Mouse (Mus musculus) kidney, adult 2 months (tissue): ENCODE results near the gene Ino80d. TPM values are rescaled to one million over a fixed set of nuclear protein-coding genes. Genes with fewer than 3 reads are reported as not detected.

ENCODE experiments used
- DNase-seq: peaks from one replicate; pipeline ENCODE4 v3.0.0; 2021
- H3K27ac ChIP-seq: fragments of 200-500 bp; 2 replicates; pipeline ENCODE4 v1.5.1; 2012; ENCODE audit warnings: low read depth, low read length, control low read depth, inconsistent platforms; ENCODE audit not compliant: insufficient read depth
- H3K27me3 ChIP-seq: fragments of 200-500 bp; replicated peaks from 2 replicates; pipeline ENCODE4 v1.6.1; 2012; ENCODE audit warnings: mild to moderate bottlenecking, moderate library complexity, low read length, inconsistent platforms; ENCODE audit not compliant: control insufficient read depth, insufficient read depth
- H3K36me3 ChIP-seq: fragments of 200-500 bp; 2 replicates; pipeline ENCODE4 v1.6.1; 2012; ENCODE audit warnings: mild to moderate bottlenecking, moderate library complexity, low read length, inconsistent platforms; ENCODE audit not compliant: control insufficient read depth, insufficient read depth
- H3K4me1 ChIP-seq: fragments of 200-500 bp; 2 replicates; pipeline ENCODE4 v1.6.1; 2011; ENCODE audit warnings: low read length; ENCODE audit not compliant: control insufficient read depth, insufficient read depth
- H3K4me3 ChIP-seq: fragments of 200-500 bp; 2 replicates; pipeline ENCODE4 v1.5.1; 2011; ENCODE audit warnings: mild to moderate bottlenecking, low read depth, low read length, control low read depth; ENCODE audit not compliant: insufficient read depth
- CTCF ChIP-seq: fragments of 200-500 bp; conservative IDR thresholded peaks from 2 replicates; pipeline ENCODE4 v1.5.1; 2011; ENCODE audit warnings: low read depth, mild to moderate bottlenecking, control low read depth, low read length, moderate library complexity, mixed read lengths; ENCODE audit not compliant: insufficient read depth, insufficient read length
- POLR2A ChIP-seq: fragments of 200-500 bp; IDR thresholded peaks from one replicate; pipeline ENCODE4 v1.6.1; 2011; ENCODE audit warnings: low read depth, low read length, control low read depth
- WGBS: fragments of 180-500 bp; shearing (Covaris S2); methylation state at CpG from one replicate; pipeline ENCODE4 v1.1.7; 2018; 5-methylcytosine and 5-hydroxymethylcytosine counted together
- polyA plus RNA-seq: library from polyadenylated mRNA; depleted of rRNA; stranded (reverse); fragments of >200 nt; gene quantifications from 2 replicates; pipeline ENCODE4 v1.2.3, GENCODE M21; 2012

The Ino80d gene
- polyA plus RNA-seq, 1 experiment: 8.1 TPM

DNA sequence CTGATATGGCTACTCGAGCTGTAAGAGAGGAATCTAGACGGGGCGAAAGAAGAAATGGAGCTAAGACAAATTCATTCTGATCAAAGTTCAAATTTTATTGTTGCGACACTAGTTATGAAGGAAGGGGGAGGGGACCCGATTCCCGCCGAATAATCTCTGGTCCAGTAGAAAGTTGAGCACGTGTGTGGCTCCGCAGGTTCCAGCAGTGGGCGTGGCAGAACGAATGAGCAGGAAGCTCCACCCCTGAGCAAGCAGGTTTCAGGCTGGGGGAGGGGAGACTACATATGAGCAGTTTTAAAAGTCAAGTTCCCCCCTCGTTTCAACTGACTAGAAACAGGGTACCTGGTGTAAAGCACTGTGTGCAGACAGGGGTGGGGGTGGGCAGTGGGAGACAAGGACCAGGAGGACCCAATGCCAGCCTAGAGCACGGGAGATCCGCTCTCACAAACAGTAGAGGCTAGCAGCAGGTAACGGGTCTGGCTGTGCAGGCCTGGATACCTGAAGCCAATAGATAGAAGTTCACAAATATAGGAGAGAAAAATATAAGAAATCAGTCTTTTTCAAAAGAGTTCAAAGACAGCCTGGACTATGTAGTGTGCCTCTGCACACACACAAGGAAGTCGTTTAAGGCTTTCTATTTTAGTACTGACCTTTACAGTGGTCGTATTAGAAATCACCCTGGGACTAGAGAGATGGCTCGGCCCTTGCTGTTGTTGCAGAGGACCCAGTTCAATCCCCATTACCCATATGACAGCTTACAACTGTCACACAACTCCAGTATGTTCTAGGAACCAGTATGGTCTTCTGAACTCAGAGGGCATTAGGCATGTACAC lies 15.6 kb upstream of the Ino80d start:
- 0 out of 2 replicates have a peak overlapping the region, but pooled peaks have one; percentile 13 for H3K27ac ChIP-seq
- peak overlapping the region; percentile 39 for H3K4me3 ChIP-seq
- no peaks in the 10 kb centered on the region for H3K36me3 ChIP-seq
- 6% methylated on average over 18 of the region's 18 CpGs for WGBS
- peak; percentile 62 for DNase-seq
- TF ChIP-seq CTCF (no peak), POLR2A (no peak)
- H3K27me3 ChIP-seq: no peaks in the 10 kb centered on the region
- H3K4me1 ChIP-seq: peaks cover 8% of the 10 kb centered on the region; the same call in 1 of the 2 replicates

DNA sequence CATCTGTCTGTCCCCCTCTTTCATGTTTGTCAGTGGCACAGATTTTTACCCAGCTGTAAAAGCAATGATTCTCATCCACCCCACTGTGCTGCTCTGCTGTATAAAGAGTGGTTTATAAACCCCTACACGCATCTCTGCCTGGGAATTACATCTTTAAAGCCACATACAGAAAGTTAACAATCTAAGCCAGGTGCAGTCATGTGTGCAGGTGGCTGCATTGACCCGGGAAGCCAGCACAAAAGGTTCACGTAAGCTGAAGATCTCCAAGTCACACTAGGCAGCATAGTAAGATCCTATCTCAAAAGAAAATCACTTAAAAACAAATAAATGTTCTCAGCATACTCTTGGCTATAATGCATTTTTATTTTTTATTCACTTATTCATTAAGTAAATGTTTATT lies 14.8 kb upstream of the Ino80d start:
- Histone ChIP-seq H3K4me3 (no peak overlapping the region), H3K36me3 (no peaks in the 10 kb centered on the region), H3K27me3 (no peaks in the 10 kb centered on the region), H3K4me1 (peaks cover 12% of the 10 kb centered on the region; the same call in 1 of the 2 replicates), H3K27ac (no peak overlapping the region)
- DNase-seq: peak; percentile 34
- TF ChIP-seq POLR2A (no peak), CTCF (no peak)
- 27% methylated on average over 3 of the region's 3 CpGs for WGBS

DNA sequence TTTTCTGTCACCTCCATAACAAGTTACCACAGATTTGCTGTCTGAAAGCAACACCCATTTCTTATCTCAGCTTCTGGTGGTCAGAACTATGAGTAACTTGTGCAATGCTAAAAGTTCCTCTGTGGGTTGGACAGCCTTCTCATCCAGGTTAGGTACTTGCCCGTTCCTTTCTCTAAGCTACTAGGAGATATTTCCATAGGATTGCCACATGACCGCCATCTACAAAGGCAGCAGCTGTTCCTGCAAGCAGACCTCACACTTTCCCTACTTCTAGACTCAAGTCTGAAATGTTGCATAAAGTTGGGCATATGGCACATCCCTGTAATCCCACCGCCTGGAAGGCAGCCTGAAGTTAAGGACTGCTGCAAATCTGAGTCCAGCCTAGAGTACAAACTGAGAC lies 11.7 kb upstream of the Ino80d start:
- TF ChIP-seq POLR2A (no peak), CTCF (no peak)
- no peaks in the 10 kb centered on the region for H3K27me3 ChIP-seq
- no peak overlapping the region for H3K27ac ChIP-seq
- 96% methylated on average over 3 of the region's 3 CpGs for WGBS
- peaks cover 23% of the 10 kb centered on the region; the same call in 1 of the 2 replicates for H3K4me1 ChIP-seq
- H3K36me3 ChIP-seq: peaks cover 6% of the 10 kb centered on the region; the same call in 1 of the 2 replicates
- no peak for DNase-seq
- H3K4me3 ChIP-seq: no peak overlapping the region

DNA sequence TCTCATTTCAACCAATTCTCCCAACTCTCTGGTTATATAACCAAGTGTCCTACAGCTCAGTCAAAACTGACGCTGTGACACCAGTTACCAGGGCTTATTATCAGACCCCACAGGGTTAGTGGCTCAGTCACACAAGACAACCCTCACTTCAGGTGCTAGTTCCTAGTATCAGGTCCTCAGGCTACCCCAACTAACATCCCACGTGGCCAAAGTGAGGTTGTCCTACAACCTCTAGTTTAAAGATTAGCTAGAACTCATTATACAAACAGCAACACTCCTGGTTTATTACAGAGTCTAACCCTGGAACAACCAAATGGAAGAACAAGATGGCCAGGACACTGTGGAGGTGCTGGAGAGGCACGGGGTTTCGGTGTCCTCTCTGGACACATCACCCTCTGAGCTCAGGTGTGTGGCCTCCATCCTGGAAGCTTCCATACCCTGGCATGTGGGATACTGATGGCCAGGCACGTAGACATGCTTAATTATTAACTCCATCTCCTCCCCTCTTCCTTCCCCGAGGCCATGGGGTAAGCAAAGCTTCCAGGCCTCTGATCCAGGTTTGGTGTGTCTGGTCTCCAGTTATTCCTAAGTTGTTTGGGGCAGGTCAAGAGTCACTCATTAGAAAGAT lies 9.5 kb upstream of the Ino80d start:
- peak; percentile 88 for DNase-seq
- Histone ChIP-seq H3K4me3 (no peak overlapping the region), H3K36me3 (peaks cover 10% of the 10 kb centered on the region), H3K4me1 (peaks cover 15% of the 10 kb centered on the region; the same call in 1 of the 2 replicates), H3K27ac (peak overlapping the region; percentile 84), H3K27me3 (no peaks in the 10 kb centered on the region)
- TF ChIP-seq POLR2A: no peak
- 30% methylated on average over 6 of the region's 6 CpGs for WGBS

DNA sequence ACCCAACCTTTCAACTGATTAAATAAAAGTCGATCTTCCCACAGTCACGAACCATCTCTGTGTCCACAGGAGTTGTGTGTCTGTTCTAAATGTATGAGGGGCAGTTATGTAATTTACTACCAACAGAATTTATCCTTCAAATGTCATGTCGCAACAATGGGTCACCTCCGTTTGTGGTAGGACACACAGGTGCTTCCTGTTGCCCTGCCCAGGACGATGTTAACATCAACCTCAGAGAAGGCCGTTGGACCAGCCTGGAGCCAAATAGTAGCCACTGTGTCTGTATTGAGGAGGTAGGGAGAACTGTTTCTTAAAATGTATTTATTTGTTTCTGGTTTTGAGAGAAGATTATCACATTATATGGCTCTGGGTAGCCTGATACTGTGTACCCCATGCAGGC lies 7.5 kb upstream of the Ino80d start:
- H3K36me3 ChIP-seq: peaks cover 10% of the 10 kb centered on the region
- 79% methylated on average over 6 of the region's 6 CpGs for WGBS
- no peak overlapping the region for H3K27ac ChIP-seq

DNA sequence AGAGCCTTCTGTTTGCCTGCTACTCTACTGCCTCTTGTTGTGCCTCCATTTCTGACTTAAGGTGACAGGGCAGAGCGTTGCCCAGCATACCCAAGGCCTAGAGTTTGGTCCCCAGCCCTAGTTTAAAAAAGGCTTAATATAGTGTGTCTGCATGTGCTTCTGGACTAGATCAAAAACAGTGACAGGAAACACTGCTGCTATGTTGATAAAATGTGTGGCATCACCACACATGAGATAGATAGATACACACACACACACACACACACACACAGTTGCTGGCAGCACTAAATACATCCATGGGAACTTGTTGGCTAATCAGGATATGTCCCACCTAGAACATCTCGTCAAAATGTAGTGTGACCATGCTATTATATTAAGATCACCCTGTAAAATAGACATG lies 5.9 kb upstream of the Ino80d start:
- Histone ChIP-seq H3K4me1 (peaks cover 23% of the 10 kb centered on the region; the same call in 1 of the 2 replicates), H3K27me3 (no peaks in the 10 kb centered on the region), H3K27ac (no peak overlapping the region), H3K36me3 (peaks cover 10% of the 10 kb centered on the region), H3K4me3 (no peak overlapping the region)
- no peak for TF ChIP-seq CTCF
- TF ChIP-seq POLR2A: no peak
- no peak for DNase-seq
- WGBS: 96% methylated on average over 2 of the region's 2 CpGs

More for the DNA sequence above, 7.5 kb upstream of the Ino80d start:
- no peaks in the 10 kb centered on the region for H3K27me3 ChIP-seq
- no peak for DNase-seq
- no peak overlapping the region for H3K4me3 ChIP-seq
- no peak for TF ChIP-seq CTCF
- TF ChIP-seq POLR2A: no peak
- peaks cover 15% of the 10 kb centered on the region; the same call in 1 of the 2 replicates for H3K4me1 ChIP-seq

DNA sequence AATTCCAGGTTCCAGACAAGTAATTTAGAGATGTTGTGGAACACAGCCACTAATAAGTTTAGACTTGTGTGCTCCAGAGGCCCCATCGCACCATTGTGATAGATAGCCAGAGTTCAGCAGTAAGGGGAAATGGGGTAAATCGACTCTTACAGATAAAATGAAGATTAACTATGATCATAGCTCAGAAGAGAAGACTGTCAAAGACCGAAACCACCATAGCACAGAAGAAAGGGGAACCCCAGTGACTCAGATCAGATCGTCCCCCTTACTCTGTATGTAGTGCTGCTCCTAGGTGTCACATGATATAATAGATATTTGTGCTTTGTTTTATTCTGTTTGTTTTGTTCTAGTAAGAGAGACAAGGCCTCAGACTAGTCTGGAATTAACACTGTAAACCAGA lies 5.2 kb upstream of the Ino80d start:
- WGBS: 94% methylated on average over 4 of the region's 4 CpGs
- peaks cover 10% of the 10 kb centered on the region for H3K36me3 ChIP-seq

More for the DNA sequence above, 5.2 kb upstream of the Ino80d start:
- H3K27me3 ChIP-seq: no peaks in the 10 kb centered on the region
- TF ChIP-seq CTCF: no peak
- TF ChIP-seq POLR2A: no peak
- no peak overlapping the region for H3K4me3 ChIP-seq
- no peak overlapping the region for H3K27ac ChIP-seq
- peaks cover 23% of the 10 kb centered on the region; the same call in 1 of the 2 replicates for H3K4me1 ChIP-seq
- DNase-seq: no peak
